Mouse (Mus musculus): ENCODE measurements around the gene Unc13a. TPM values are rescaled to one million over a fixed set of nuclear protein-coding genes. Genes with fewer than 3 reads are reported as not detected.
"Not testable (repeated sequence)": the region's sequence is repeated elsewhere in the genome, so short reads cannot be mapped to it uniquely, and the experiment has no call there.

The Unc13a gene
- polyA plus RNA-seq (2015; fragmentation: Nextera tagmentation; extraction: Ambion mirVana), result 16.6 and 17.7 TPM in 2 replicates

GRCm38 (mm10) chr8:71671549-71671965 is at the start of gene Unc13a:
TSS of gene Unc13a (minus strand) at chr8:71671757.
- under 1% methylated on average over 36 of the region's 42 CpGs for WGBS
- Histone ChIP-seq H3K27ac (replicated peaks) (peak within 1 kb of the TSS; percentile 92), H3K27me3 (peaks cover 46% of the 10 kb centered on the region), H3K4me1 (replicated peaks) (peaks cover 54% of the 10 kb centered on the region), H3K4me3 (peak within 1 kb of the TSS; percentile 84), H3K36me3 (no peaks in the 10 kb centered on the region), H3K9ac (peak within 1 kb of the TSS; percentile 89), H3K9me3 (no peaks in the 10 kb centered on the region), H3K4me2 (peak within 1 kb of the TSS; percentile 92)
- ATAC-seq (ENCODE audit: low read depth), result peak; percentile 58

GRCm38 (mm10) chr8:71719928-71720457 is 48.4 kb upstream of the Unc13a start:
- peak overlapping the region; percentile 86 for H3K27ac ChIP-seq (replicated peaks)
- H3K4me2 ChIP-seq, result peak overlapping the region; percentile 42
- H3K9me3 ChIP-seq, result no peaks in the 10 kb centered on the region
- peak; percentile 72 for ATAC-seq (ENCODE audit: low read depth)
- H3K9ac ChIP-seq, result peak overlapping the region; percentile 49
- H3K4me1 ChIP-seq (replicated peaks), result peaks cover 65% of the 10 kb centered on the region
- H3K36me3 ChIP-seq, result peaks cover 32% of the 10 kb centered on the region
- H3K27me3 ChIP-seq, result peaks cover 3% of the 10 kb centered on the region; the same call in 1 of the 2 replicates
- H3K4me3 ChIP-seq, result no peak overlapping the region
- WGBS, result 24% methylated on average over 7 of the region's 7 CpGs

- Histone ChIP-seq H3K9me3 (no peaks in the 10 kb centered on the region), H3K4me1 (replicated peaks) (peaks cover 58% of the 10 kb centered on the region), H3K4me2 (no peak overlapping the region; the same call in 1 of the 2 replicates), H3K9ac (0 out of 2 replicates have a peak overlapping the region, but pooled peaks have one; percentile 23), H3K27ac (replicated peaks) (peak overlapping the region; percentile 86), H3K36me3 (peaks cover 40% of the 10 kb centered on the region), H3K27me3 (peaks cover 3% of the 10 kb centered on the region; the same call in 1 of the 2 replicates), H3K4me3 (no peak overlapping the region)
- peak; percentile 56 for ATAC-seq (ENCODE audit: low read depth)
- 46% methylated on average over 4 of the region's 4 CpGs for WGBS
These were observed 47.7 kb upstream of the Unc13a start for GRCm38 (mm10) chr8:71719218-71719617.

- no peak overlapping the region for H3K27ac ChIP-seq (replicated peaks)
- no peaks in the 10 kb centered on the region for H3K9me3 ChIP-seq
- no peak overlapping the region for H3K4me2 ChIP-seq
- H3K27me3 ChIP-seq, result no peaks in the 10 kb centered on the region; the same call in 1 of the 2 replicates
- peaks cover 46% of the 10 kb centered on the region for H3K36me3 ChIP-seq
- peaks cover 48% of the 10 kb centered on the region for H3K4me1 ChIP-seq (replicated peaks)
- ATAC-seq (ENCODE audit: low read depth), result no peak
- WGBS, result 23% methylated on average over 3 of the region's 3 CpGs
- no peak overlapping the region for H3K4me3 ChIP-seq
- no peak overlapping the region for H3K9ac ChIP-seq
These were observed 46.7 kb upstream of the Unc13a start for GRCm38 (mm10) chr8:71718252-71718651.

GRCm38 (mm10) chr8:71717096-71717495 is 45.5 kb upstream of the Unc13a start:
- WGBS, result 87% methylated on average over 12 of the region's 12 CpGs
- peaks cover 44% of the 10 kb centered on the region for H3K4me1 ChIP-seq (replicated peaks)

GRCm38 (mm10) chr8:71716561-71717053 is 45.0 kb upstream of the Unc13a start:
- H3K4me1 ChIP-seq (replicated peaks), result peaks cover 39% of the 10 kb centered on the region
- 84% methylated on average over 13 of the region's 13 CpGs for WGBS
- no peak overlapping the region for H3K9ac ChIP-seq
- no peak overlapping the region for H3K27ac ChIP-seq (replicated peaks)
- no peaks in the 10 kb centered on the region for H3K9me3 ChIP-seq
- H3K36me3 ChIP-seq, result peaks cover 62% of the 10 kb centered on the region
- H3K27me3 ChIP-seq, result no peaks in the 10 kb centered on the region; the same call in 1 of the 2 replicates
- no peak for ATAC-seq (ENCODE audit: low read depth)
- no peak overlapping the region for H3K4me3 ChIP-seq
- H3K4me2 ChIP-seq, result no peak overlapping the region

More at GRCm38 (mm10) chr8:71717096-71717495, 45.5 kb upstream of the Unc13a start:
- H3K4me2 ChIP-seq, result no peak overlapping the region
- H3K27ac ChIP-seq (replicated peaks), result no peak overlapping the region
- no peak for ATAC-seq (ENCODE audit: low read depth)
- H3K27me3 ChIP-seq, result no peaks in the 10 kb centered on the region; the same call in 1 of the 2 replicates
- no peaks in the 10 kb centered on the region for H3K9me3 ChIP-seq
- H3K4me3 ChIP-seq, result no peak overlapping the region
- H3K9ac ChIP-seq, result no peak overlapping the region
- peaks cover 58% of the 10 kb centered on the region for H3K36me3 ChIP-seq

GRCm38 (mm10) chr8:71715531-71715930 is 44.0 kb upstream of the Unc13a start:
- H3K4me2 ChIP-seq, result no peak overlapping the region
- no peak overlapping the region for H3K9ac ChIP-seq
- no peaks in the 10 kb centered on the region; the same call in 1 of the 2 replicates for H3K27me3 ChIP-seq
- H3K27ac ChIP-seq (replicated peaks), result no peak overlapping the region
- H3K4me3 ChIP-seq, result no peak overlapping the region
- H3K4me1 ChIP-seq (replicated peaks), result peaks cover 28% of the 10 kb centered on the region
- WGBS, result 49% methylated on average over 8 of the region's 8 CpGs
- H3K9me3 ChIP-seq, result no peaks in the 10 kb centered on the region
- no peak for ATAC-seq (ENCODE audit: low read depth)
- peaks cover 73% of the 10 kb centered on the region for H3K36me3 ChIP-seq

- WGBS, result 81% methylated on average over 2 of the region's 2 CpGs
- Histone ChIP-seq H3K4me3 (no peak overlapping the region), H3K4me2 (no peak overlapping the region), H3K9ac (no peak overlapping the region), H3K36me3 (peaks cover 71% of the 10 kb centered on the region), H3K27ac (replicated peaks) (no peak overlapping the region), H3K4me1 (replicated peaks) (peaks cover 9% of the 10 kb centered on the region), H3K27me3 (peaks cover 28% of the 10 kb centered on the region), H3K9me3 (no peaks in the 10 kb centered on the region)
- ATAC-seq (ENCODE audit: low read depth), result no peak
These were observed 40.0 kb upstream of the Unc13a start for GRCm38 (mm10) chr8:71711574-71711973.

- Histone ChIP-seq H3K9ac (0 out of 2 replicates have a peak overlapping the region, but pooled peaks have one; percentile 14), H3K9me3 (no peaks in the 10 kb centered on the region), H3K27me3 (peaks cover 34% of the 10 kb centered on the region), H3K27ac (replicated peaks) (no peak overlapping the region), H3K4me3 (0 out of 2 replicates have a peak overlapping the region, but pooled peaks have one; percentile 14), H3K36me3 (peaks cover 56% of the 10 kb centered on the region), H3K4me2 (peak overlapping the region; percentile 48), H3K4me1 (replicated peaks) (peaks cover 9% of the 10 kb centered on the region)
- 22% methylated on average over 25 of the region's 25 CpGs for WGBS
- peak; percentile 83 for ATAC-seq (ENCODE audit: low read depth)
These were observed 38.4 kb upstream of the Unc13a start for GRCm38 (mm10) chr8:71709800-71710446.

GRCm38 (mm10) chr8:71709134-71709799 is 37.7 kb upstream of the Unc13a start:
- Histone ChIP-seq H3K36me3 (peaks cover 49% of the 10 kb centered on the region), H3K4me2 (peak overlapping the region; percentile 48)

GRCm38 (mm10) chr8:71707874-71708273 is 36.3 kb upstream of the Unc13a start:
- Histone ChIP-seq H3K27ac (replicated peaks) (no peak overlapping the region), H3K4me2 (no peak overlapping the region), H3K9ac (no peak overlapping the region), H3K27me3 (peaks cover 55% of the 10 kb centered on the region), H3K36me3 (peaks cover 39% of the 10 kb centered on the region), H3K4me1 (replicated peaks) (peaks cover 9% of the 10 kb centered on the region), H3K9me3 (no peaks in the 10 kb centered on the region), H3K4me3 (no peak overlapping the region)
- no peak for ATAC-seq (ENCODE audit: low read depth)
- 37% methylated on average over 8 of the region's 8 CpGs for WGBS

More at GRCm38 (mm10) chr8:71709134-71709799, 37.7 kb upstream of the Unc13a start:
- no peak overlapping the region for H3K4me3 ChIP-seq
- H3K4me1 ChIP-seq (replicated peaks), result peaks cover 9% of the 10 kb centered on the region
- peaks cover 41% of the 10 kb centered on the region for H3K27me3 ChIP-seq
- peak; percentile 40; the same call in 1 of the 2 replicates for ATAC-seq (ENCODE audit: low read depth)
- H3K9ac ChIP-seq, result no peak overlapping the region
- H3K27ac ChIP-seq (replicated peaks), result no peak overlapping the region
- WGBS, result 40% methylated on average over 25 of the region's 25 CpGs
- no peaks in the 10 kb centered on the region for H3K9me3 ChIP-seq

GRCm38 (mm10) chr8:71703400-71703799 is 31.8 kb upstream of the Unc13a start:
- H3K4me1 ChIP-seq (replicated peaks); H3K27ac ChIP-seq (replicated peaks); H3K36me3 ChIP-seq; H3K9ac ChIP-seq; H3K4me3 ChIP-seq; ATAC-seq (ENCODE audit: low read depth); H3K4me2 ChIP-seq; H3K9me3 ChIP-seq: not testable (repeated sequence)
- H3K27me3 ChIP-seq, result peaks cover 87% of the 10 kb centered on the region

Measured in neural tube, embryonic 13.5 days (tissue).